Mouse (Mus musculus) urinary bladder, postnatal 25 days (tissue): Measurements from ENCODE around the gene Gm21209.
"Not testable (repeated sequence)": the region's sequence is repeated elsewhere in the genome, so short reads cannot be mapped to it uniquely, and the experiment has no call there.

Experiments
- DNase-seq: peaks from one replicate; pipeline ENCODE4 v3.0.0; 2022; ENCODE audit warnings: low spot score

The Gm21209 gene

GRCm38 (mm10) chrY:49570856-49571255 lies at the start of gene Gm21209:
TSS of gene Gm21209 (plus strand) at chrY:49571156.
- DNase-seq, result not testable (repeated sequence)
